Mouse (Mus musculus) forebrain, embryonic 12.5 days (tissue): ENCODE results near the gene Fis1. TPM values are rescaled to one million over a fixed set of nuclear protein-coding genes. Genes with fewer than 3 reads are reported as not detected.
"Not testable (repeated sequence)": the region's sequence is repeated elsewhere in the genome, so short reads cannot be mapped to it uniquely, and the experiment has no call there.

Source experiments
- ATAC-seq: fragments of 200-750 bp; cut with Nextera tagmentation; 2 replicates; pipeline ENCODE4 v1.8.0; 2017; ENCODE audit warnings: moderate TSS enrichment; ENCODE audit not compliant: low FRiP score
- H3K27ac ChIP-seq: fragments of 300-500 bp; sonication (generic); 2 replicates; pipeline ENCODE4 v1.5.1; 2016; ENCODE audit warnings: mild to moderate bottlenecking
- H3K27me3 ChIP-seq: fragments of 300-500 bp; sonication (generic); 2 replicates; pipeline ENCODE4 v1.6.1; 2016; ENCODE audit warnings: mild to moderate bottlenecking
- H3K36me3 ChIP-seq: fragments of 300-500 bp; sonication (generic); replicated peaks from 2 replicates; pipeline ENCODE4 v1.6.1; 2016; ENCODE audit warnings: mild to moderate bottlenecking
- H3K4me1 ChIP-seq: fragments of 300-500 bp; sonication (generic); 2 replicates; pipeline ENCODE4 v1.6.1; 2016
- H3K4me2 ChIP-seq: fragments of 300-500 bp; sonication (generic); 2 replicates; pipeline ENCODE4 v1.6.1; 2016; ENCODE audit warnings: mild to moderate bottlenecking, moderate library complexity
- H3K4me3 ChIP-seq: fragments of 300-500 bp; sonication (generic); replicated peaks from 2 replicates; pipeline ENCODE4 v1.5.1; 2016; ENCODE audit warnings: mild to moderate bottlenecking
- H3K9ac ChIP-seq: fragments of 300-500 bp; sonication (generic); 2 replicates; pipeline ENCODE4 v1.6.1; 2016; ENCODE audit warnings: mild to moderate bottlenecking
- H3K9me3 ChIP-seq: fragments of 300-500 bp; sonication (generic); 2 replicates; pipeline ENCODE4 v1.6.1; 2016
- WGBS: fragments of 180-500 bp; shearing (Covaris S2); methylation state at CpG from one replicate; pipeline ENCODE4 v1.1.7; 2016; 5-methylcytosine and 5-hydroxymethylcytosine counted together
- polyA plus RNA-seq: library from polyadenylated mRNA; unstranded; fragments of >200 nt; fragmentation: Nextera tagmentation; extraction: Ambion mirVana; gene quantifications from 2 replicates; pipeline ENCODE4 v1.2.1, GENCODE M21; 2016

Gene Fis1
- polyA plus RNA-seq, 1 experiment from 2014 or later, result 302 TPM

DNA sequence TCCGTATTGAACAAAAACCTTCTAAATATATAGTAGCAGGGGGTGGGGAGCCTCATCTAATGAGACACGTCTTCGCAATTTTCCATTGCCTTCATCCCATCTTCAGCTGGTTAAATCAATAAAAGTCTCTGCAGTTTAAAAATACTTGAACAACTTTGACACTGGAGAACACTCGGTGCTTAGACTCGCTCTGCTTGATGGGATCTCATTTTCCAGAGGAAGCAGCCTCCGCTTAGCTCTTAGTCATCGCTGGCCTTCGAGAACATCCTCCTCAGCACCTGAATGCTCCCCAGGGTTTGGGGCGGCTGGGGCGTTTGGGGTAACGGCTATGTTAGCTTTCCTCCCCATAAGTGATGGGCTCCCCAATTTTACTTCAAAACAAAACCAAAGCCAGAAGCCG lies 8.0 kb upstream of the Fis1 start:
- no peak overlapping the region for H3K4me3 ChIP-seq
- WGBS, result 83% methylated on average over 12 of the region's 12 CpGs
- no peak overlapping the region for H3K9ac ChIP-seq
- H3K27ac ChIP-seq, result no peak overlapping the region
- H3K4me2 ChIP-seq, result no peak overlapping the region
- H3K9me3 ChIP-seq, result no peaks in the 10 kb centered on the region
- 0 out of 2 replicates have a peak, but pooled peaks cover 3% of the 10 kb centered on the region for H3K27me3 ChIP-seq
- H3K36me3 ChIP-seq, result no peaks in the 10 kb centered on the region
- ATAC-seq, result no peak
- no peaks in the 10 kb centered on the region for H3K4me1 ChIP-seq

DNA sequence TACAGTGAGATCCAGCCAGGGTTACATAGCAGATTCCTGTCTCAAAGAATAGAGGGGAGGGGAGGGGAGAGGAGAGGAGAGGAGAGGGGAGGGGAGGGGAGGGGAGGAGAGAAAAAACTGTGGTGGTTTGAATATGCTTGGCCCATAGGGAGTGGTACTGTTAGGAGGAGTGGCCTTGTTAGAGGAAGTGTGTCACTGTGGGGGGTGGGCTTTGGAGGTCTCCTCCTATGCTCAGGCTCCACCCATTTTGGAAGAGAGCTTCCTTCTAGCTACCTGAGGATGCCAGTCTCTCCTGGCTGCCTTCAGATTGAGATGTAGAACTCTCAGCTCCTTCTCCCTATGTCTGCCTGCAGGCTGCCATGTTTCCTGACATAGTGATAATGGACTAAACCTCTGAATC lies 5.2 kb upstream of the Fis1 start:
- Histone ChIP-seq H3K9ac (no peak overlapping the region), H3K27me3 (0 out of 2 replicates have a peak, but pooled peaks cover 8% of the 10 kb centered on the region), H3K4me1 (no peaks in the 10 kb centered on the region), H3K9me3 (no peaks in the 10 kb centered on the region), H3K4me3 (no peak overlapping the region), H3K27ac (no peak overlapping the region), H3K4me2 (no peak overlapping the region), H3K36me3 (no peaks in the 10 kb centered on the region)
- no peak for ATAC-seq

DNA sequence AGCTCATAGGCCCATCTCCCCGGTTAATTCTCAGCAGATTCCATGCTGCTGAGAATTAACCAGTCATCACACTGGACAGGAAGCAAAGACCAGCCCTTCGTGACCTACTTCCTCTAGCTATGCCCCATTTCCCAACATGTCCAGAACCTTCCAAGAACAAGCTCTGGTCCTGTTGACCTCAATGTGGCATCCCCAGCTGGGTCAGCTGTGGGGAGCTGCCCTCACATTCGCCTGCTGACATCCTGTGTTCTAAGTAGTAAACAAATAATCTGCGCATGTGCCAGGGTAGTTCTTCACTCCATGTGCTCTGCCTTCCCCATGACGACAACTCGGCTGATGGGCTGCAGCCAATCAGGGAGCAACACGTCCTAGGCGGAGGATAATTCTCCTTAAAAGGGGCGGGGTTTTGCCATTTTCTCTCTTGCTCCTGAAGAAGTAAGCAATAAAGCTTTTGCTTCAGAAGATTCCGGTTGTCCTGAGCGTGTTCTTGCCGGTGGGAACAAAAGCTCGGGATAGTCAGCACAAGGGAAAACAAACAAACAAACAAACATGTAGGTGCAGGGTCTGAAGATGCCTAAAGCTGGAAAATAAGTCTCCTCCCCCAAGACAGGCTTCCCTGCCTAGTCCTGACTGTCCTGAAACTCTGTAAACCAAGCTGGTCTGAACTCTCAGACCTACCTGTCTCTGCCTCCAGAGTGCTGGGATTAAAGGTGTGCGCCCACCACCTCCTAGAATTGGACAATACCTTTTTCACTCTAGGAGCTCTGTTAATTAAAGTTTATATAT lies 3.3 kb upstream of the Fis1 start:
- H3K4me1 ChIP-seq, result peaks cover 11% of the 10 kb centered on the region
- ATAC-seq, H3K4me3 ChIP-seq, H3K9me3 ChIP-seq, H3K9ac ChIP-seq, H3K4me2 ChIP-seq, H3K27me3 ChIP-seq, H3K27ac ChIP-seq, H3K36me3 ChIP-seq: not testable (repeated sequence)
- WGBS, result 81% methylated on average over 14 of the region's 14 CpGs

DNA sequence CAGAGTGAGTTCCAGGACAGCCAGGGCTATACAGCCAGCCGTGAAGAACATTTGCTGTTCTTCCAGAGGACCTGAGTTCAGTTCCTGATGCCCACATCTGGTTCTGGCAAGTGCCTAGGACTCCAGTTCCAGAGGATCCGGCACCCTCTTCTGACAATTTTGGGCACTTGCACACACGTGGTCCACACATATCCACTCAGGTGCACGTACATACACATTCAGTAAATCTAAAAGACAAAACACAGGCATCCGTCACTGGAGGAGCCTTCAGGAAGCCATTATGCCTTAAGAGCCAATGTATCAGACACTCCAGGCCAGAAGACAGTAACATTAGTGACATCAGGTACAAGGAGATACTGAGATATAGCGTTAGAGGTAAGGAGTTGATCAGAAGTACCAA lies 2.6 kb upstream of the Fis1 start:
- no peak overlapping the region for H3K27ac ChIP-seq
- 0 out of 2 replicates have a peak, but pooled peaks cover 4% of the 10 kb centered on the region for H3K36me3 ChIP-seq
- WGBS, result 93% methylated on average over 6 of the region's 6 CpGs
- H3K4me1 ChIP-seq, result peaks cover 18% of the 10 kb centered on the region
- ATAC-seq, result no peak
- no peak overlapping the region for H3K4me2 ChIP-seq
- H3K27me3 ChIP-seq, result 0 out of 2 replicates have a peak, but pooled peaks cover 5% of the 10 kb centered on the region
- no peak overlapping the region for H3K9ac ChIP-seq
- no peak overlapping the region for H3K4me3 ChIP-seq
- no peaks in the 10 kb centered on the region for H3K9me3 ChIP-seq

DNA sequence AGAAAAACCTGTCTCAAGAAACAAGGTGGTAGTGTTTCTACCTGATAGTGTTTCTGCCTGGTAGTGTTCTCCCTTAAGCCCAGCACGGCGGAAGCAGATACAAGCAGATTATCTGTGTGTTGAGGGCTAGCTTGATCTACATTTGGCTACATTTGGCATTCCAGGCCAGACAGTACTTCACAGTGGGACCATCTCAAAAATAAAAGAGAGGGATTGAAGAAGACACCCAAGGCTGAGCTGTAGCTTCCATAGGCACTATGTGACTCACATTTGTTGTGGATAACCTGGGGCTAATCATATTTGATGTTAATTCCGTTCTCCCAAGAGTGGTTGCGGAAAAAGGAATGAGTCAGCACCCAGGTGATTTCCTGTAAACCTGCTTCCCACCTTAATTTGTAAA lies 922 bp upstream of the Fis1 start:
- H3K4me1 ChIP-seq, result peaks cover 22% of the 10 kb centered on the region
- ATAC-seq, result no peak
- H3K9ac ChIP-seq, result no peak overlapping the region
- H3K4me2 ChIP-seq, result peak overlapping the region; percentile 78
- WGBS, result 82% methylated on average over 4 of the region's 4 CpGs
- H3K27me3 ChIP-seq, result 0 out of 2 replicates have a peak, but pooled peaks cover 5% of the 10 kb centered on the region
- H3K4me3 ChIP-seq, result no peak overlapping the region
- no peak overlapping the region for H3K27ac ChIP-seq
- H3K9me3 ChIP-seq, result no peaks in the 10 kb centered on the region
- H3K36me3 ChIP-seq, result 0 out of 2 replicates have a peak, but pooled peaks cover 6% of the 10 kb centered on the region

DNA sequence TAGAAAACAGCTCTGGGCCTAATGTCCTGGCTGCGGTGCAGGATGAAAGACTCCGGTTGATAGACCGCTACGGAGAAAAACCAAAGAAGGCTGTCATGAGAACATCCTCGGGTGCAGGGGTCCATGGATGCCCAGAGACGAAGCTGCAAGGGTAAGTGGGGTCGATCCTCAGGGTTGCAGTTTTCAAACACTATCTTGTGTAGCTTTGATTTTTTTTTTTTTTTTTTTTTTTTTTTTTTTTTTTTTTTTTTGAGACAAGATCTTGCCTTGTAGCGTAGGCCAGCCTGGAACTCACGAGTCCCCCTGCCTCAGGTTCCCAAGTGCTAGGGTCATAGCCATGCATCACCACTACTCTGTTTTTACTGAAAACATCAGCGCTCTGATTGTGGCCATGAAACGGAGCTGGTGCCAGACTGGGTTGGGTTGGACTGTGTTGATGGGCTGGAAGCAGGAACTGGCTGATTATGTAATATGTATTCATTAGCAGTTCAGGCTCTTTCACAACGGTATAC lies 421 bp downstream of the Fis1 start:
- ATAC-seq, result no peak; the same call in 1 of the 2 replicates
- WGBS, result 6% methylated on average over 12 of the region's 12 CpGs

DNA sequence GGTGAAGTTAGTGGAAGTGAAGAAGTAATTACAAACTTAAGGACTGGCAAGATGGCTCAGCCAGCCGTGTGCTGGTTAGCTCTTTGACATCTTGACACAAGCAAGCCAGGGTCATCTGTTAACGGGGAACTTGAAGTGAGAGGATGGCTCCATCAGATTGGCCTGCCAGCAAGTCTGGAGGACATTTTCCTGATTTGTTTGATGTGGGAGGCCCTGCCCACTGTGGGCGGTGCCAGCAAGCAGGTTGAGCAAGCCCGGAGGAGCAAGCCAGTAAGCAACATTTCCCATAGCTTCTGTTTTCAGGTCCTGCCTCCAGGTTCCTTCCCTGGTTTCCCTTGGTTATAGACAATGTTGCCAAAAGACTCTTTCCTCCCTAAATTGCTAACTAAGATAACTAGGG lies 2.5 kb downstream of the Fis1 start:
- 92% methylated on average over 4 of the region's 4 CpGs for WGBS
- H3K36me3 ChIP-seq, result peaks cover 12% of the 10 kb centered on the region; the same call in 1 of the 2 replicates
- H3K4me2 ChIP-seq, result no peak overlapping the region
- ATAC-seq, result no peak
- peaks cover 22% of the 10 kb centered on the region for H3K4me1 ChIP-seq
- H3K27ac ChIP-seq, result no peak overlapping the region
- 0 out of 2 replicates have a peak, but pooled peaks cover 5% of the 10 kb centered on the region for H3K27me3 ChIP-seq
- H3K9ac ChIP-seq, result no peak overlapping the region
- no peak overlapping the region for H3K4me3 ChIP-seq
- H3K9me3 ChIP-seq, result no peaks in the 10 kb centered on the region

More for the DNA sequence above, 421 bp downstream of the Fis1 start:
- H3K4me1 ChIP-seq, result peaks cover 22% of the 10 kb centered on the region
- peak overlapping the region; percentile 69 for H3K4me3 ChIP-seq
- peak overlapping the region; percentile 78 for H3K4me2 ChIP-seq
- H3K27ac ChIP-seq, result peak overlapping the region; percentile 80
- no peaks in the 10 kb centered on the region for H3K9me3 ChIP-seq
- 0 out of 2 replicates have a peak, but pooled peaks cover 5% of the 10 kb centered on the region for H3K27me3 ChIP-seq
- peaks cover 12% of the 10 kb centered on the region; the same call in 1 of the 2 replicates for H3K36me3 ChIP-seq
- H3K9ac ChIP-seq, result peak overlapping the region; percentile 74

DNA sequence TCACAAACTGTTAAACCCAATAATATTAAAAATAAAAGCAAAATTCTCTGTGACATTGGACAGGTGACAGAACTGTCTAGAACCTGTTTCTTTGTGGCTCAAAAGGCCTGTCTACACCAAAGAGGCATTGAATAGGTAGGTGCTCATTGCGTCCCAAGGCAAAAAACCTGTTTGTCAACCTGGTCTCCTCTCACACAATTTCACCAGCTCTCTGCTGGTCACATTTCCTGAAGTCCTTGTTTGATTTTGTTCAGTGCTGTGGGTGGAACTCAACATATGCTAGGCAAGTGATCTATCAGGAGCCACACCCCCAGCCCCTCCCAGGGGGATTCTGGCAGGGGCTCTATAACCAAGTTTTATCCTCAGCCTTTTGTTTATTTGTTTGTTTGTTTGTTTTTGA lies 4.2 kb downstream of the Fis1 start:
- H3K4me2 ChIP-seq, result no peak overlapping the region
- H3K4me1 ChIP-seq, result peaks cover 32% of the 10 kb centered on the region
- 97% methylated on average over 1 of the region's 1 CpGs for WGBS
- no peak overlapping the region for H3K27ac ChIP-seq
- no peak overlapping the region for H3K4me3 ChIP-seq
- no peak overlapping the region for H3K9ac ChIP-seq
- H3K9me3 ChIP-seq, result no peaks in the 10 kb centered on the region
- peaks cover 12% of the 10 kb centered on the region; the same call in 1 of the 2 replicates for H3K36me3 ChIP-seq
- ATAC-seq, result no peak
- H3K27me3 ChIP-seq, result no peaks in the 10 kb centered on the region

DNA sequence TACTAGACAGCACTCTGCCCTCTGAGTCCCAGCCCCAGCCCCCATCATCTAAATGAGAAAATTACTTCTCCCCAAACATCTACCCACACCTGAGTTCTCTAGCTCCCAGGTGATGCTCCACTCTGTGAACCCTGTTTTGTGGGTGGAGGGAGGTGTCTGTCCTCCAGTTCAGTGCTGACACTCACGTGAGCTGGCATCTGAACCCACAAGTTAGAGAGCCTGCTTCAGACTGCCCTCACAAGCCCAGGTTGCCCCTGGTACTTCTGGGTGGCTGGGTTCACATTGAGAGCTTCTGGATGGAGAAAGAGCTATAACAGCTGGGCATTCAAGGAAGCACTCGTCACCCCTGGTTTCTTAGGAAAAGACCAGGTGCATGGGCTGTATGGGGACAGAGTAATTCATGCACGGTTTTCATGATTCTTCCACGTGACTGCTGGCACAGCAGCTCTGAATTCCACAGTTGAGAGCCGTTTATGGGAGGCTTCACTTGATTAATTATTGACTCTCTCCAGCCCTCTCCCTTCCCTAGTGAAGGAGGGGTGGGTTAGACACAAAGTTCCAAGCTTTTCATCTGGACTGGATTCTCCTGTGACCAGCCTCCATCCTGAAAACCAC lies 6.0 kb downstream of the Fis1 start:
- Histone ChIP-seq H3K4me3 (no peak overlapping the region), H3K9me3 (no peaks in the 10 kb centered on the region), H3K4me2 (no peak overlapping the region), H3K27me3 (no peaks in the 10 kb centered on the region), H3K4me1 (peaks cover 35% of the 10 kb centered on the region), H3K36me3 (peaks cover 24% of the 10 kb centered on the region), H3K9ac (no peak overlapping the region), H3K27ac (no peak overlapping the region)
- 87% methylated on average over 5 of the region's 5 CpGs for WGBS
- no peak for ATAC-seq

DNA sequence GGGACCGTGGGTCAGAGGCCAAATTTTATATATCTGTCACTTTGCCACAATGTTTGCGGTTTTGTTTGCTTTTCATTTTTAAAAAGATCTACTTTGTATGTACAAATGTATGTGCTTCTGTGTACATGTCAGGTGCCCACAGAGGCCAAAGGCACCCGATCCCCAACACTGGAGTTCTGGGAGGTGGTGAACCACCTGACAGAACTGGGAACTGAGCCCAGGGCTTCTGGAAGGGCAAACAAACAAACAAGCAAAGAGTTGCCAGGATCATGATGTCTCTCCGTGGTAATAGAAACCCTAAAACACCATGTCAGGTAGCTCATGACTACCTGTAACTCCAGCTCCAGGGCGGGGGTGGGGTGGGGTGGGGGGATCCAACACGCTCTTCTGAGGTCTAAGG lies 7.0 kb downstream of the Fis1 start:
- ATAC-seq, result no peak
- Histone ChIP-seq H3K4me1 (peaks cover 26% of the 10 kb centered on the region), H3K4me2 (no peak overlapping the region), H3K27me3 (no peaks in the 10 kb centered on the region), H3K27ac (no peak overlapping the region), H3K9ac (no peak overlapping the region), H3K36me3 (peaks cover 33% of the 10 kb centered on the region), H3K4me3 (no peak overlapping the region), H3K9me3 (no peaks in the 10 kb centered on the region)
- 93% methylated on average over 6 of the region's 6 CpGs for WGBS

DNA sequence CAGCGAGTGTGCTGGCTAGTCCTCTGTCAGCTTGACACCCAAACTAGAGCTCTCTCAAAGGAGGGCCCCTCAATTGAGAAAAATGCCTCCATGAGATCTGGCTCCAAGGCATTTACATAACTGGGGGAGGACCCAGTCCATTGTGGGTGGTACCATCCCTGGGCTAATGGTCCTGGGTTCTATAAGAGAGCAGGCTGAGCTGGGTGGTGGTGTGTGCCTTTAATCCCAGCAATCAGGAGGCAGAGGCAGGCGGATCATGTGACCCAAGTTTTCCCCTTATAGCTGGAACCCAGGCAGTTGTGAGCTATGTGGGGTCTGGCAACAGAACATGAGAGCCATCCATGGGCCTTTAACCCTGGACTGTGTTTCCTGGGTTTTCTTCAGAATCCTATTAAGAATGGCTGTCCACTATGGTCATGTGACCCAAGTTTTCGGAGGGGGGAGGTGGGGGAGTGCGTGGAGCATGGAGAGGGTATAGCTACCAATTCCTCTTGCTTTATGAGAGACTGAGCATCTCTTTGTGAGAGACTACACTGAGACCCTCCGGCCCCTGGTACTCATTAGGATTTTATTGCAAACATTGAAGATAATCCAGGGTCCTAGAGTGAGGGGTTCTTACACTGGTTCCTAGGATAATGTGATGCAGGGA lies 8.4 kb downstream of the Fis1 start:
- peaks cover 43% of the 10 kb centered on the region for H3K36me3 ChIP-seq
- 29% methylated on average over 5 of the region's 5 CpGs for WGBS

DNA sequence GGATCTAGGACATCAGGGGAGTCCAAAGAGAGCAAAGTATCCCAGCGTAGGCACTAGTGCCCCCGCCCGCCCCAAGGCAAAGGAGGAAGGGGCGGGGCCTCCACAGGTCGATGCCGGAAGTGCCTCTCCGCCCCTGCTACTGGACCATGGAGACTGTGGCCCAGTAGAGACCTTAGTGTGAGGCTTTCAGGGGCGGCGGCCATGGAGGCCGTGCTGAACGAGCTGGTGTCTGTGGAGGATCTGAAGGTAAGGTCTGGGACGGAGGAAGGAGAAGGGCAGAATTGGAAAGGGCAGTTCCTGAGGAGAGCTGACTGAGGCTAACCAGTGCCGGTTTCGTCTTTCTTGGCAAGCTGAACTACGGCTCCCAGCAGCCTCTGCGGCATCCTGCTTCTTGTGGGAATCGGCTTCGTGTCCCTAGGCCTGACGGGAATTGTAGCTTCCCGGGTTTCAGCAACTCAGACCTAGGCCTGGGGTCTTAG lies 8.9 kb downstream of the Fis1 start:
- WGBS, result under 1% methylated on average over 20 of the region's 20 CpGs
- H3K9ac ChIP-seq, result peak overlapping the region; percentile 77
- peaks cover 48% of the 10 kb centered on the region for H3K36me3 ChIP-seq

More for the DNA sequence above, 8.4 kb downstream of the Fis1 start:
- Histone ChIP-seq H3K27me3 (no peaks in the 10 kb centered on the region), H3K27ac (peak overlapping the region; percentile 80), H3K4me1 (peaks cover 18% of the 10 kb centered on the region), H3K4me3 (peak overlapping the region; percentile 65), H3K9ac (peak overlapping the region; percentile 77), H3K4me2 (peak overlapping the region; percentile 83), H3K9me3 (no peaks in the 10 kb centered on the region)
- ATAC-seq, result peak; percentile 31

More for the DNA sequence above, 8.9 kb downstream of the Fis1 start:
- H3K4me3 ChIP-seq, result peak overlapping the region; percentile 65
- H3K27me3 ChIP-seq, result no peaks in the 10 kb centered on the region
- H3K27ac ChIP-seq, result peak overlapping the region; percentile 80
- no peaks in the 10 kb centered on the region for H3K9me3 ChIP-seq
- peak overlapping the region; percentile 83 for H3K4me2 ChIP-seq
- H3K4me1 ChIP-seq, result peaks cover 18% of the 10 kb centered on the region
- ATAC-seq, result peak; percentile 92
